In genomic region chr11:25533081-25533480, GRCm38 (mm10) we compare ENCODE assay signal across 22 mouse cellular contexts.
DNase-seq lines count a peak whose midpoint lies in the region; ATAC-seq and TF ChIP-seq lines count a peak whose summit lies in the region.
"Had no signal": no experiment of that assay in that cellular context is flagged by ENCODE, and none has a peak within 500 bp of the region (broad histone marks: within the 10 kb centered on the region; RNA-seq: fewer than 3 reads in every experiment).

No protein-coding gene starts in this region.

- no peaks in the 10 kb centered on the region for H3K4me1 ChIP-seq in kidney, postnatal 0 days (replicated peaks; ENCODE audit: insufficient read depth, low read length)

- no peak for ATAC-seq in kidney, postnatal 0 days (replicated peaks; ENCODE audit: low FRiP score, low read depth)
- ATAC-seq: activated CD4-positive, CD25-positive, alpha-beta regulatory T cell, adult 4 months; forebrain, embryonic 13.5 days; forebrain, postnatal 0 days; hindbrain, postnatal 0 days; Patski had no signal

- no peak overlapping the region for H3K4me2 ChIP-seq in kidney, postnatal 0 days (ENCODE audit: low read length)
- H3K4me2 ChIP-seq: embryonic facial prominence, embryonic 13.5 days; forebrain, embryonic 13.5 days; heart, embryonic 13.5 days; hindbrain, embryonic 13.5 days had no signal

- intact Hi-C loops in heart, postnatal 10 days (cut with DNase I) = no loop called here

- peak; percentile 18 for DNase-seq in kidney, postnatal 0 days (ENCODE audit: low spot score)
- no peak for DNase-seq in kidney, adult 8-10 months
- peak; percentile 19 for DNase-seq in embryo, embryonic 11.5 days (ENCODE audit: low read depth, low spot score)
- DNase-seq in forelimb bud, embryonic 11.5 days (ENCODE audit: low read depth, low spot score) = peak; percentile 35
- DNase-seq in adrenal gland, adult (ENCODE audit: inconsistent age in 2 of 2, low spot score in 1 of 2) = no peak
- DNase-seq in heart, postnatal 10 days = no peak
- DNase-seq in adipocyte (ENCODE audit: low spot score) = no peak
- DNase-seq: adrenal gland, adult 8-10 months; adrenal gland, postnatal 36 days; cerebellum, adult 2 months; cerebellum, postnatal 10 days; forebrain, postnatal 0 days; gastrocnemius, postnatal 36 days; heart, adult 11 months; heart, postnatal 4 days had no signal

- no peak overlapping the region for H3K27ac ChIP-seq in kidney, postnatal 0 days
- H3K27ac ChIP-seq: embryonic facial prominence, embryonic 13.5 days; forebrain, embryonic 13.5 days; heart, embryonic 13.5 days; hindbrain, embryonic 13.5 days; hindbrain, postnatal 0 days had no signal

- H3K4me3 ChIP-seq in kidney, postnatal 0 days (replicated peaks; ENCODE audit: low read depth, low read length) = no peak overlapping the region
- H3K4me3 ChIP-seq: embryonic facial prominence, embryonic 13.5 days; forebrain, embryonic 13.5 days; heart, embryonic 13.5 days; hindbrain, embryonic 13.5 days had no signal

- H3K9ac ChIP-seq in kidney, postnatal 0 days (ENCODE audit: low read depth, low read length) = no peak overlapping the region
- H3K9ac ChIP-seq: embryonic facial prominence, embryonic 13.5 days; forebrain, embryonic 13.5 days; forebrain, postnatal 0 days; heart, embryonic 13.5 days; hindbrain, embryonic 13.5 days had no signal

- H3K9me3 ChIP-seq in kidney, postnatal 0 days (replicated peaks; ENCODE audit: low read length) = no peaks in the 10 kb centered on the region
- H3K9me3 ChIP-seq: embryonic facial prominence, embryonic 13.5 days; forebrain, embryonic 13.5 days; heart, embryonic 13.5 days; hindbrain, embryonic 13.5 days had no signal

- 13% methylated on average over 2 of the region's 2 CpGs for WGBS in kidney, postnatal 0 days

- no peaks in the 10 kb centered on the region for H3K27me3 ChIP-seq in kidney, postnatal 0 days (ENCODE audit: insufficient read depth, low read length)
- H3K27me3 ChIP-seq: embryonic facial prominence, embryonic 13.5 days; forebrain, embryonic 13.5 days; heart, embryonic 13.5 days; hindbrain, embryonic 13.5 days had no signal

- no peak for TF ChIP-seq CTCF in kidney, postnatal 0 days (IDR thresholded peaks at IDR 0.05; ENCODE audit: low read depth)

- H3K36me3 ChIP-seq in kidney, postnatal 0 days (ENCODE audit: insufficient read depth, low read length) = no peaks in the 10 kb centered on the region
- H3K36me3 ChIP-seq: embryonic facial prominence, embryonic 13.5 days; heart, embryonic 13.5 days; hindbrain, embryonic 13.5 days had no signal

Comparison
In these comparisons a context has a peak if more than half of its experiments do, and no peak if none do; other contexts are left out.
1. DNase-seq: peak in kidney, postnatal 0 days (single experiment), embryo, embryonic 11.5 days (single experiment) and forelimb bud, embryonic 11.5 days (single experiment); none in kidney, adult 8-10 months (0 of 2), adrenal gland, adult (0 of 2), heart, postnatal 10 days (0 of 2) and adipocyte (single experiment).